Mouse (Mus musculus): ENCODE results near the gene Crip3.

Gene Crip3

DNA sequence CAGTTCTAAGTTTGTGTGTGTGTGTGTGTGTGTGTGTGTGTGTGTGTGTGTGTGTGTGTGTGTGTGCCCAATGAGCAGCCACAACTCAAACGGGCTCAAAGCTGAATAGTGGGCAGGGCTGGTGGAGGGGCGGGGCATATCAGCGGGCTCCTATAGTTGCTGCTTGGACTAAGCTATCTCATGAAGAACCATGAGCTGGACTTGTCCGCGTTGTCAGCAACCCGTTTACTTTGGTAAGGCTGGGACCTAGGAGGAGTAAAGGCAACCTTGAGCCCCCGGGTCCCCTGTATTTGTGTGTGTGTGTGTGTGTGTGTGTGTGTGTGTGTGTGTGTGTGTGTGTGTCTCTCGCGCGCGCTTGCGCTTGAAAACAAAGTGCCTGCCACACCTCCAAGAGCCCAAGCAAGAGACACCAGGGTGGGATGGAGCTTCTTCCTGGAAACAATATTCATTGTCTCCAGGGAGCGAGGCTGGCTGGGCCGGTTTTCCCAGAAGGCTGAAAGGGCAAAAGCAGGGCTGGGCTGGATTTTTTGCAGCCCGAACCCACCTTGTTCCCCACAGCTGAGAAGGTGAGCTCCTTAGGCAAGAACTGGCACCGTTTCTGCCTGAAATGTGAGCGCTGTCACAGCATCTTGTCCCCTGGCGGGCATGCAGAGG is at the start of gene Crip3:
TSS of gene Crip3 (plus strand) at position 166 of the 654 bp plus-strand sequence.
- in situ Hi-C loops (cut with MboI, MseI) = no loop called here

DNA sequence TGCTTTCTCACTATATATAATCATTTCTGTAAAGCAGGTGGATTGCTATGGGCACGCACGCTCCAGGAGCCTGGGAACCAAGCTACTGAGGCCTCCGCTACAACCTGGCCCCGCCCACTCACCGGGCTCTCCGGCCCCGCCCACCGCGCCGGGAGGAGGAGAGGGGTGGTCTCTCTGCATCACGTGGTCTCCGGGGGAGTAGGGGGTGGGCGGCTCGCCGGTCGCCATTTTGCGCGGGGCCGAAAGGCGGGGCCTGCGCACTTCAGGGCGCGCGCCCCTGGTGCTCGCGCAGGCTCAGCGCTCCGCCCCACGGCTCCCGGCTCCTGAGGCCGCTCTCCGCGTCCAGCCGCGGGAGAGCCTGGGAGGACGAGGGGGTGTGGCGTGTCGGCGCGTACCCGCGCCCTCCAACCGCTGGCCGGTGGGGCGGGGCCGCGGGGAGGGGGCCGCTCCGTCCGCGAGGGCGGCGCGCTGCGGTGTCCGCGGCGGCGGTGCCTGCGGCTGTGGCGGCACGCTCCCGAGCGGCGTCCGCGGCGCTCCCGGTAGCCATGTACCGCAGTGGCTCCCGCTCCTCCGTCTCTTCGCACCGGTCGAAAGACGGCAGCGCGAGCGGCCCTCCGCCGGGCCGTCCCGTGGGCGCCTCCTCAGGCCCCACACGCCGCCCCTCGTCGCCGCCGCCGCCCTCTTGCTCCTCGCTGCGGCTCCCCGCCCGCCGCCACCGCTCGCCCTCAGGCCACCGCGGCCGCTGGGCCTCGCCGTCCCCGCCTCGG is 45.2 kb upstream of the Crip3 start, which contains the start of gene Zfp318:
TSS of gene Zfp318 (plus strand) at position 438 of the 767 bp plus-strand sequence.
- in situ Hi-C loops (cut with MboI, MseI) = no loop called here

- in situ Hi-C loops (cut with MboI, MseI) = no loop called here
Measured at GRCm38 (mm10) chr17:46384061-46384801, 44.5 kb upstream of the Crip3 start.

- in situ Hi-C loops (cut with MboI, MseI) = no loop called here
Measured at GRCm38 (mm10) chr17:46388200-46388599, 40.5 kb upstream of the Crip3 start.

DNA sequence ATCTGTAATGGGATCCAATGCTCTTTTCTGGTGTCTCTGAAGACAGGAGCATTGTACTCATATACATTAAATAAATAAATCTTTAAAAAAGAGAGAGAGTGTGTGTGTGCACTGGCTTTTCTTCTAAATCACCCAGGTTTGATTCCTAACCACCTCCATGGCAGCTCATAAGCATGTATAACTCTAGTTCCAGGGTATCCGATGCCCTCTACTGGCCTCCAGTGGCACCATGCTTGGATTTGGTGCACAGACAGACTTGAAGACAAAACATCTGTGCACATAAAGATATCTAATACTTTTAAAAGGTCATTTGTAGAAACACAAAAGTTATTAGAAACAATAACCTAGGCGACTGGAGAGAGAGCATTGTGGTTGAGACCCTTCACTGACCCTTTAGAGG is 35.7 kb upstream of the Crip3 start:
- in situ Hi-C loops (cut with MboI, MseI) = no loop called here

DNA sequence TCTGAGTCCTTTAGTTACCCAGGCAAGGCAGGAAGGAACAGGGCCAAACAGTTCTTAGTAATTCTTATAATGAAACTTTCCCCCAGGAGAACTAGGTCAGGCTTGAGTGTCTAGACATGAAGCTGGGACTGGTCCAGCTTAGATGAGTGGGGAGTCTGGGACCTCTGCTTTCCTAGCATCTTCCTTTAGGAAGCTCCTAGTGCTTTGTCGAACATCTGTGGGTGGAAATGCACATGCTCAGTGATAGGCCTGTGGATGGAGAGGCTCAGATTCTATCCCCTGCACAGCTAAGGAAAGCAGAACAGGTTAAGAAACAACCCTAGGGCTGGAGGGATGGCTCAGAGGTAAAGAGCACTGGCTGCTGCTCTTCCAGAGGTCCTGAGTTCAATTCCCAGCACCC is 34.1 kb upstream of the Crip3 start:
- in situ Hi-C loops (cut with MboI, MseI) = no loop called here

DNA sequence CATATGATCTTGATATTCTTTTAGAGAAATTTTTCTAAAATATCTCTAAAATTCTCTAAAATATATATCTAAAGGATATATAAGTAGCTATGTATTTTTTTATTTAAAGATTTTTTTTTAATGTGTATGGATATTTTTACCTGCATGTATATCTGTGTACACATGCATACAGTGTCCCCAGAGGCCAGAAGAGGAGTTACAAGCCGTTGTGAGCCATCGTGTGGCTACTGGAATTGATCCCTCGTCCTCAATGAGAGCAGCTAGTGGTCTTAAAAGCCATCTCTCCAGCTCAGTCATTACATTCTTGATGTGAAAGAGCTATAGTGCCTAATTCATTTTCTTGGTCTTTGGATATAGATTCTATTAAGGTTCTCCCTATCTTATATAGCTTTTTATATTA is 20.2 kb upstream of the Crip3 start:
- in situ Hi-C loops (cut with MboI, MseI) = no loop called here

DNA sequence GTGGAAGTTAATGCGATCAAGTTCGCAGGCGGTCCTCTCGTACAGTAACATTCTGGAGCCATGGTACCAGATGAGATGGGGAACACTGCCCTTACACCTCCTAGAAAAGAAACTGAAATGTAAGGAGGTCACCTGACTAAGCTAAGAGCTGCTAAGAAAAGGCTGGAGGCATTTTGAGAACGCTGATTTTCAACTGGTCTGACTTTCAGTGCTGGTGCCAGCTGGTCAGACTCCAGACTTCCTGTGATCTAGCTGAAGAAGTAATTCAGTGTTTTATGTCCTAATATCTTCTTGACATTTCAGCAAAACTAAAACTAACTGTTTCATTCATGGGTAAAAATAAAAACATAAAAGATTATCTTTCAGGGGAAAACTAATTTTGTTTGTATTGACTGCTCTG is 10.1 kb upstream of the Crip3 start:
- in situ Hi-C loops (cut with MboI, MseI) = no loop called here

DNA sequence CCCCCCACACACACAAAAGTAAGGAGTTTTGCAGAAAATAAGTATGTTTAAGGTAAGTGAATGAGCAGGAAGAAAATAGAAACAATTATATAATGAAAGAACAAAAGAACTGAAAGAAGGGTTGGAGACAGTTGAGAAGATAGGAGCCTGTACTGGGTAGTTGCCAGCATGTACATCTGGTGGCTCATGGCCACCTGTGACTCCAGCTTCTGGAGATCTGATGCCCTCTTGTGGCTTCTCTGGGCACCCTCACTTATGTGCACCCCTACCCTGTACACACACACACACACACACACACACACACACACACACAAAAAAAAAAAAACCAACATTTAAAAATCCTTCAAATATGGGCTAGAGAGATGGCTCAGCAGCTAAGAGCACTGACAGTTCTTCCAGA is 9.0 kb upstream of the Crip3 start:
- in situ Hi-C loops (cut with MboI, MseI) = no loop called here

GRCm38 (mm10) chr17:46426496-46426895 is 2.2 kb upstream of the Crip3 start:
- in situ Hi-C loops (cut with MboI, MseI) = no loop called here

- in situ Hi-C loops (cut with MboI, MseI) = loop anchor here in 1 of 2 experiments (5.0 kb wide), 1 partner anchor 91 kb away; no protein-coding TSS in a partner anchor
Measured at GRCm38 (mm10) chr17:46433627-46434026, 4.9 kb downstream of the Crip3 start.

DNA sequence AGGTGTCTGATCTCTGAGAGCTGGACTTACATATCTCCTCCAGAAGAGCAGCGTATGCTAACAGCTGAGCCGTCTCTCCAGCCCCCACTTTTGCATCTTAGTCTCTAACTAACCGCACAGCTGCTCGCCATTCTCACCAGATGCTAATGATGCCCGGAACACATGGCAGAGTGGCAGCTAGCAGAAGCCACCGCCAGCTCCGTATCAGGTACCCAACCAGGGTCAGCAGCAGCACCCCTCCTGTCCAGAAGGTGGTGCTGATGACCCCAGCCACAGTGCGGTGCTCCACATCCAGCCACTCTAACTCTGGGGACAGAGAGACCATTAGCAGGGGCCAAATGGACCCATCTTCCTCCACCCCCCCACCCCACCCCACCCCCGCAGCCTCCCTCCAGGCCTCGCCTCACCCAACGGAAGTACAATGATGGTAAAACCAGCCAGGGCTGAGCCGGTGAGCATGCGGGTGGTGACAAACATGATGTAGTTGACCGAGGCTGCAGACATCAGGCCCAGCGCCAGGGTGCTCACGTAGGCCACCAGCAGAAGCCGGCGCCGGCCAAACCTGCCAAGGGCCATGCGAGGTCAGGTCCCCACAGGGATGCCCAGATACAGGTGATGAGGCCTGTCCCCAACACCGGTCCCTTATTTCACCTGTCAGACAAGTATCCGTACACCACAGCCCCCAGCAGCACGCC is 8.1 kb downstream of the Crip3 start:
- in situ Hi-C loops (cut with MboI, MseI) = loop anchor here in 1 of 2 experiments (5.0 kb wide), 1 partner anchor 80 kb away; no protein-coding TSS in a partner anchor

GRCm38 (mm10) chr17:46438298-46438873 is 9.7 kb downstream of the Crip3 start, which contains the start of gene Slc22a7:
Gene Slc22a7 (minus strand): TSS chr17:46438457.
- in situ Hi-C loops (cut with MboI, MseI) = loop anchor here in 1 of 2 experiments (5.0 kb wide), 1 partner anchor 81 kb away; no protein-coding TSS in a partner anchor

- in situ Hi-C loops (cut with MboI, MseI) = loop anchor here in 1 of 2 experiments (5.0 kb wide), 1 partner anchor 82 kb away; no protein-coding TSS in a partner anchor
Measured at GRCm38 (mm10) chr17:46439176-46439575, 10.4 kb downstream of the Crip3 start.

- in situ Hi-C loops (cut with MboI, MseI) = loop anchor here in 1 of 2 experiments (5.0 kb wide), 1 partner anchor 72 kb away; no protein-coding TSS in a partner anchor
Measured at GRCm38 (mm10) chr17:46444839-46445579, 16.3 kb downstream of the Crip3 start.

GRCm38 (mm10) chr17:46446264-46446663 is 17.5 kb downstream of the Crip3 start:
- in situ Hi-C loops (cut with MboI, MseI) = loop anchor here in 1 of 2 experiments (5.0 kb wide), 1 partner anchor 71 kb away; no protein-coding TSS in a partner anchor

GRCm38 (mm10) chr17:46452683-46453082 is 24.0 kb downstream of the Crip3 start:
- in situ Hi-C loops (cut with MboI, MseI) = no loop called here

DNA sequence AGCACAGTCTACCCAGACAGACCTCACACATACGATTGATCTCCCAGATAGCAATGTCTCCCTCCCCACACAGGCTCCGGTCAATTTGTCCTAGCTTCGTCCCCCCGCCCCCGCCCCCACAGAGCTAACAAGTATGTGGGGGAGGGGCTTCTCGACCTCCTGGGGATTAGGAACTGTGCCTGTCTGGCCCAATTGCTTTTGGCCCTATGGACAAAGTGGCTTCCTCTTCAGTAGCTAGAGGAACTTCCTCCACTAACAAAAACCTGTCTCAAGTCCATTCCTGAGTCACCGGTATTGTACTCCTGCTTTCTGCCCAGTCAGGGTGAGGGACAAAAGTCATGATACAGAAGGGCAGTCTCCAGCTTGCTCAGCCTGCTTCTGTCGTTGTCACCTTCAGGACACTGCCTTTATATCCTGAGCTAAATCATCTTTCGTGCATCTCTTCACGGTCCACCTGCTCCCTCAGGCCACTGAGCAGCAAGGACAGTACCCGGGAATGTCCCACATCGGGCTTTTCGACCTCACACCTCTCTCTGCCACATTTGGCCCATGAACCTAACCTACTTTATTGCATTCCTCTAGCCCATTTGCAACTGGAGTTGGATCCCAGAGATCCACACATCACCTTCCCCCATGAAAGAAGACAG is 24.7 kb downstream of the Crip3 start:
- in situ Hi-C loops (cut with MboI, MseI) = no loop called here

- in situ Hi-C loops (cut with MboI, MseI) = no loop called here
Measured at GRCm38 (mm10) chr17:46453970-46454411, 25.3 kb downstream of the Crip3 start.
